Comparison of ENCODE assay signal across 8 mouse cellular contexts in genomic region chr17:87532158-87532545, GRCm38 (mm10).
DNase-seq lines count a peak whose midpoint lies in the region; ATAC-seq and TF ChIP-seq lines count a peak whose summit lies in the region.

No protein-coding gene starts in this region.

- intact Hi-C loops in heart, adult 2 months (cut with DNase I): loop anchor here (5.0 kb wide), 1 partner anchor 155 kb away; no protein-coding TSS in a partner anchor

- DNase-seq in kidney, adult 18-20 months: no peak
- DNase-seq in heart, adult 2 months: peak; percentile 39 to 45
- peak; percentile 43 for DNase-seq in kidney, postnatal 10 days
- DNase-seq in adrenal gland, postnatal 10 days: no peak
- no peak for DNase-seq in adrenal gland, postnatal 4 days (ENCODE audit: low spot score in 2 of 2)
- DNase-seq in frontal cortex, postnatal 25 days (ENCODE audit: low spot score in 2 of 2): no peak

- no peaks in the 10 kb centered on the region for H3K36me3 ChIP-seq in kidney, embryonic 16.5 days (ENCODE audit: insufficient read depth, low read length)
- no peaks in the 10 kb centered on the region for H3K36me3 ChIP-seq in heart, adult 2 months (ENCODE audit: control insufficient read depth, insufficient read depth, low read length)
- H3K36me3 ChIP-seq in megakaryocyte, embryonic 14.5 days (replicated peaks; ENCODE audit: low read length): no peaks in the 10 kb centered on the region

- no peak for ATAC-seq in kidney, embryonic 16.5 days (ENCODE audit: low FRiP score, low TSS enrichment)

- no peaks in the 10 kb centered on the region for H3K9me3 ChIP-seq in kidney, embryonic 16.5 days (ENCODE audit: low read length)
- no peaks in the 10 kb centered on the region for H3K9me3 ChIP-seq in megakaryocyte, embryonic 14.5 days

- peak overlapping the region; percentile 50 for H3K4me3 ChIP-seq in kidney, embryonic 16.5 days (ENCODE audit: low read length)
- peak overlapping the region; percentile 51; the same call in 1 of the 2 replicates for H3K4me3 ChIP-seq in heart, adult 2 months
- peak overlapping the region; percentile 62 for H3K4me3 ChIP-seq in megakaryocyte, embryonic 14.5 days (replicated peaks)

- no peak for TF ChIP-seq EP300 in heart, adult 2 months (IDR thresholded peaks at IDR 0.05; ENCODE audit: insufficient read depth, low read depth, low read length)

- TF ChIP-seq CTCF in heart, adult 2 months (IDR thresholded peaks at IDR 0.05): no peak

- peak; percentile 55; the same call in 1 of the 2 replicates for TF ChIP-seq POLR2A in heart, adult 2 months (IDR thresholded peaks at IDR 0.05; ENCODE audit: insufficient read depth, low read depth, low read length)

- no peaks in the 10 kb centered on the region for H3K79me2 ChIP-seq in heart, adult 2 months (replicated peaks; ENCODE audit: control insufficient read depth, insufficient read depth, low read length)

- H3K4me2 ChIP-seq in kidney, embryonic 16.5 days (replicated peaks; ENCODE audit: low read depth, low read length): peak overlapping the region; percentile 67

- H3K27ac ChIP-seq in kidney, embryonic 16.5 days (ENCODE audit: low read length): peak overlapping the region; percentile 57; the same call in 1 of the 2 replicates
- H3K27ac ChIP-seq in heart, adult 2 months: peak overlapping the region; percentile 85

- H3K27me3 ChIP-seq in kidney, embryonic 16.5 days (ENCODE audit: insufficient read depth, low read length): no peaks in the 10 kb centered on the region
- no peaks in the 10 kb centered on the region for H3K27me3 ChIP-seq in heart, adult 2 months (ENCODE audit: control insufficient read depth, insufficient read depth, low read length)
- peaks cover 2% of the 10 kb centered on the region for H3K27me3 ChIP-seq in megakaryocyte, embryonic 14.5 days (replicated peaks)

- H3K9ac ChIP-seq in kidney, embryonic 16.5 days (replicated peaks; ENCODE audit: low read length): peak overlapping the region; percentile 60
- peak overlapping the region; percentile 60; the same call in 1 of the 2 replicates for H3K9ac ChIP-seq in heart, adult 2 months (ENCODE audit: low read depth, low read length)

- peaks cover 40% of the 10 kb centered on the region for H3K4me1 ChIP-seq in kidney, embryonic 16.5 days (ENCODE audit: insufficient read depth, low read length)
- peaks cover 5% of the 10 kb centered on the region for H3K4me1 ChIP-seq in heart, adult 2 months (ENCODE audit: control insufficient read depth, insufficient read depth, low read length)
- H3K4me1 ChIP-seq in megakaryocyte, embryonic 14.5 days: peaks cover 40% of the 10 kb centered on the region

- 5% methylated on average over 9 of the region's 9 CpGs for WGBS in kidney, embryonic 16.5 days
- 7% methylated on average over 9 of the region's 9 CpGs for WGBS in heart, adult 2 months

Comparison
In these comparisons a context has a peak if more than half of its experiments do, and no peak if none do; other contexts are left out.
1. DNase-seq: peak in heart, adult 2 months (2 of 2) and kidney, postnatal 10 days (single experiment); none in kidney, adult 18-20 months (single experiment), adrenal gland, postnatal 10 days (single experiment), adrenal gland, postnatal 4 days (0 of 2) and frontal cortex, postnatal 25 days (0 of 2).
2. Peak in every context shown above with its lines, with median percentiles within 50 percentile points of each other: H3K4me3 ChIP-seq.